Mouse (Mus musculus) kidney, adult 2 months (tissue): ENCODE measurements around the gene Cyp4a31. TPM values are rescaled to one million over a fixed set of nuclear protein-coding genes. Genes with fewer than 3 reads are reported as not detected.
"Not testable (repeated sequence)": the region's sequence is repeated elsewhere in the genome, so short reads cannot be mapped to it uniquely, and the experiment has no call there.

Experiments
- DNase-seq: peaks from one replicate; pipeline ENCODE4 v3.0.0; 2021
- H3K27ac ChIP-seq: fragments of 200-500 bp; 2 replicates; pipeline ENCODE4 v1.5.1; 2012; ENCODE audit warnings: low read depth, low read length, control low read depth, inconsistent platforms; ENCODE audit not compliant: insufficient read depth
- H3K27me3 ChIP-seq: fragments of 200-500 bp; replicated peaks from 2 replicates; pipeline ENCODE4 v1.6.1; 2012; ENCODE audit warnings: mild to moderate bottlenecking, moderate library complexity, low read length, inconsistent platforms; ENCODE audit not compliant: control insufficient read depth, insufficient read depth
- H3K36me3 ChIP-seq: fragments of 200-500 bp; 2 replicates; pipeline ENCODE4 v1.6.1; 2012; ENCODE audit warnings: mild to moderate bottlenecking, moderate library complexity, low read length, inconsistent platforms; ENCODE audit not compliant: control insufficient read depth, insufficient read depth
- H3K4me1 ChIP-seq: fragments of 200-500 bp; 2 replicates; pipeline ENCODE4 v1.6.1; 2011; ENCODE audit warnings: low read length; ENCODE audit not compliant: control insufficient read depth, insufficient read depth
- H3K4me3 ChIP-seq: fragments of 200-500 bp; 2 replicates; pipeline ENCODE4 v1.5.1; 2011; ENCODE audit warnings: mild to moderate bottlenecking, low read depth, low read length, control low read depth; ENCODE audit not compliant: insufficient read depth
- CTCF ChIP-seq: fragments of 200-500 bp; conservative IDR thresholded peaks from 2 replicates; pipeline ENCODE4 v1.5.1; 2011; ENCODE audit warnings: low read depth, mild to moderate bottlenecking, control low read depth, low read length, moderate library complexity, mixed read lengths; ENCODE audit not compliant: insufficient read depth, insufficient read length
- POLR2A ChIP-seq: fragments of 200-500 bp; IDR thresholded peaks from one replicate; pipeline ENCODE4 v1.6.1; 2011; ENCODE audit warnings: low read depth, low read length, control low read depth
- WGBS: fragments of 180-500 bp; shearing (Covaris S2); methylation state at CpG from one replicate; pipeline ENCODE4 v1.1.7; 2018; 5-methylcytosine and 5-hydroxymethylcytosine counted together
- polyA plus RNA-seq: library from polyadenylated mRNA; depleted of rRNA; stranded (reverse); fragments of >200 nt; gene quantifications from 2 replicates; pipeline ENCODE4 v1.2.3, GENCODE M21; 2012; rRNA removed

Gene Cyp4a31
- 234 and 244 TPM in 2 replicates for polyA plus RNA-seq

DNA sequence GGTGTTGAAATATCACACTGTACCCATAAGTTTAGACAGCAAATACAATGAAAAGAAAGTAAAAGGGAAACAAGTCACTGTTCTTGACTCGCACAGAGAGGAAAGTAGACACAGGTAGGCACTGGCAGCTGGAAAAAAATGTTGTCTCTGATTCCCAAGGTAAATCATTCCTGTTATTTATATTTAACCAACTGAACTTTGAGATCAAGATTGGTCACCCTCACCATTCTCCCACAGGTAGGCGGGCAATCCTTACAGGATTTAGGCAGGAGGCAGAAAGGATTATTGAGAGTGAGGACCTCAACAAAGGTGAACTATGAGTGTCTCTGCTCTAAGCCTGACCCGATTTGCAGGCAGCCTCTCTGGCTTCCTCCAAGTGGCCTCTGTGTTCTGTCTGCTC, at the start of gene Cyp4a31:
Gene Cyp4a31, plus strand, starts transcription at position 249 of the 400 bp plus-strand sequence.
- Histone ChIP-seq H3K4me1 (peaks cover 2% of the 10 kb centered on the region; the same call in 1 of the 2 replicates), H3K36me3 (no peaks in the 10 kb centered on the region; the same call in 1 of the 2 replicates), H3K27ac (peak within 1 kb of the TSS; percentile 82), H3K27me3 (no peaks in the 10 kb centered on the region), H3K4me3 (peak within 1 kb of the TSS; percentile 57)
- WGBS, result 59% methylated on average over 3 of the region's 3 CpGs
- peak; percentile 83 for DNase-seq
- TF ChIP-seq CTCF (no peak), POLR2A (peak; percentile 12)

DNA sequence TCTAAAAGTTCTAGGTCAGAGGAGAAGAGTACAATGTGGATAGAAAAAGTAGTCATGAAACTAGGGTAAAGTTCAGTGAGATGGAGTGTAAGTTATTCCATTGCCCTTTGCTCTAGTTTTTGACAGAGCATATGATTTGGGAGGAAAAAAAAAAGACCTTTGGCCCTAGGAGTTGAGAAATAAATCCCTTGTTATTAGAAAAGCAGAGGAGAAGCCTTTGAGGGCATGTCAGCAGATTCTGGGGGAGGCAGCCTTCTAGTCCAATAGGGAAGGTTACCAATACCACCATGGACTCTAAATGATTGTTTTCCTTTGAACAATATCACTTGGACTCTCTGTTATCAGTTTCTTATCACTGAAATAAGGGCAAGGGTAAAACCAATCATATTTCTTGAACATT, 49.5 kb upstream of the Cyp4a31 start:
- not testable (repeated sequence) for H3K36me3 ChIP-seq
- H3K27ac ChIP-seq, result peak overlapping the region; percentile 80; the same call in 1 of the 2 replicates

DNA sequence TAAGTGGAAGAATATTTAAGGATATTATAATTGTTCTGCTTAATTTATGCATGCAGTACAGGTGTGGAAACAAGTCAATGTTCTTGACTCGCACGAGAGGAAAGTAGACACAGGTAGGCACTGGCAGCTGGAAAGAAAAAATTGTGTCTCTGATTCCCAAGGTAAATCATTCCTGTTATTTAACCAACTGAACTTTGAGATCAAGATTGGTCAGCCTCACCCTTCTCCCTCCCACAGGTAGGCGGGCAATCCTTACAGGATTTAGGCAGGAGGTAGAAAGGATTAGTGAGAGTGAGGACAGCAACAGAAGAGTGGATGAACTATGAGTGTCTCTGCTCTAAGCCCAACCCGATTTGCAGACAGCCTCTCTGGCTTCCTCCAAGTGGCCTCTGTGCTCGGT, 45.4 kb upstream of the Cyp4a31 start, which contains the start of gene Cyp4a10:
Gene Cyp4a10, plus strand, starts transcription at position 265 of the 400 bp plus-strand sequence.
- H3K4me3 ChIP-seq, result peak within 1 kb of the TSS; percentile 13; the same call in 1 of the 2 replicates
- peak; percentile 79 for DNase-seq
- peaks cover 12% of the 10 kb centered on the region; the same call in 1 of the 2 replicates for H3K4me1 ChIP-seq
- H3K27me3 ChIP-seq, H3K36me3 ChIP-seq: not testable (repeated sequence)
- H3K27ac ChIP-seq, result 0 out of 2 replicates have a peak within 1 kb of the TSS, but pooled peaks have one; percentile 35
- 63% methylated on average over 5 of the region's 5 CpGs for WGBS

More for the DNA sequence above, 49.5 kb upstream of the Cyp4a31 start:
- H3K27me3 ChIP-seq, H3K4me1 ChIP-seq, H3K4me3 ChIP-seq: not testable (repeated sequence)
- DNase-seq, result peak; percentile 85

DNA sequence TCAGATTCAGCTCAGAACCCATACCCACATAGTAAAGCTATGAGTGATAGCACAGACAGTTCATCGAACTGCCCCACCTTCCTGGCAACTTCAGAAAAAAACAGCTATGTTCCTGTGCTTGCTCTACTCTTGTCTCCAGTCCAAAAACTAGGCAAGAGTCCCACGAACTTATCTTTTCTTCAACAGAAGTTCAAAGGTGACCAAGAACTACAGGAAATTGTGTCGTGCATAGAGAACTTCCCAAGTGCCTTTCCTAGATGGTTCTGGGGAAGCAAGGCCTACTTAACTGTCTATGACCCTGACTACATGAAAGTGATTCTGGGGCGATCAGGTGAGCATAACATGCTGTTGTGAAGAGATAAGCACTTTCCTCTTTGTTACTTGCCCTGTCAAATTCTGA, 44.0 kb upstream of the Cyp4a31 start:
- Histone ChIP-seq H3K4me3 (no peak overlapping the region), H3K27me3 (no peaks in the 10 kb centered on the region), H3K27ac (no peak overlapping the region), H3K4me1 (peaks cover 9% of the 10 kb centered on the region; the same call in 1 of the 2 replicates), H3K36me3 (no peaks in the 10 kb centered on the region)
- WGBS, result 45% methylated on average over 4 of the region's 4 CpGs
- DNase-seq, result peak; percentile 17
- TF ChIP-seq POLR2A, result no peak
- no peak for TF ChIP-seq CTCF

DNA sequence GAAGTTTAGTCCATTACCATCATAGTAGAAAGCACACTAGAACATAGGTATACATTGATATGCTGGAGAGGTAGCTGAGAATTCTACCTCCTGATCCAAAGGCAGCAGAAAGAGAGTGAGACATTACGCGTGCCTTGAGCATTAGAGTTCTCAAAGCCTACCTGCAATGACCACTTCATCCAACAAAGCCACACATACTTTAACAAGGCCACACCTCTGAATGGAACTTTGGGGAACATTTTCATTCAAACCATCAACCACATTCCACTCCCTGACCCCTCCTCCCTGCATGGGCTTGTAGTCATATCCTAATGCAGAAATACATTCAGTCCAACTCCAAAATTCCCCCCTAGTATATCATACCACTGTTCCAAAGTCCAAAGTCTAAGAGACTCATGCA, 41.7 kb upstream of the Cyp4a31 start:
- 98% methylated on average over 2 of the region's 2 CpGs for WGBS
- H3K27me3 ChIP-seq, result no peaks in the 10 kb centered on the region

DNA sequence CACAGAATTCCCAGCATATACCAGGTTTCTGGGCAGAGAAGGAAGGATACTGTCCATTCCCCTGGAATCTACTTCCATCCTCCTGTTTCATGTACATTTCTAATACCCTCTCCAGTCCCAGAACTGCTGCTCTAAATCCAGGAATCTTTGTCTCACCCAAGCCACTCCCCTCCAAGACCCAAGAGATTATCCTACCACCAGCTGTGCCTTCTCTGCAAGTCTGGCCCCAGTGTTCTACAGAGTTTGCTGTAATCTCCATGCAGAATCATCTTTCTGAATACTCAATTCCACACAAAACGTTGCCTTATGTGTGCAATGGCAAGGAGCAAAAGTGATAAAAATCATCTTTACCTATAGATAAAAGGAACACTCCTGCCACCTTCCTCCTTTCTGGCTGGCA, 18.3 kb upstream of the Cyp4a31 start:
- no peak overlapping the region for H3K27ac ChIP-seq
- no peak overlapping the region for H3K4me3 ChIP-seq
- 55% methylated on average over 1 of the region's 1 CpGs for WGBS
- no peaks in the 10 kb centered on the region for H3K36me3 ChIP-seq
- DNase-seq, result no peak
- no peaks in the 10 kb centered on the region for H3K4me1 ChIP-seq
- TF ChIP-seq CTCF, result no peak
- no peak for TF ChIP-seq POLR2A
- no peaks in the 10 kb centered on the region for H3K27me3 ChIP-seq

More for the DNA sequence above, 41.7 kb upstream of the Cyp4a31 start:
- TF ChIP-seq CTCF (no peak), POLR2A (no peak)
- no peak overlapping the region for H3K4me3 ChIP-seq
- H3K36me3 ChIP-seq, result no peaks in the 10 kb centered on the region
- DNase-seq, result no peak
- no peak overlapping the region for H3K27ac ChIP-seq
- H3K4me1 ChIP-seq, result peaks cover 9% of the 10 kb centered on the region; the same call in 1 of the 2 replicates

DNA sequence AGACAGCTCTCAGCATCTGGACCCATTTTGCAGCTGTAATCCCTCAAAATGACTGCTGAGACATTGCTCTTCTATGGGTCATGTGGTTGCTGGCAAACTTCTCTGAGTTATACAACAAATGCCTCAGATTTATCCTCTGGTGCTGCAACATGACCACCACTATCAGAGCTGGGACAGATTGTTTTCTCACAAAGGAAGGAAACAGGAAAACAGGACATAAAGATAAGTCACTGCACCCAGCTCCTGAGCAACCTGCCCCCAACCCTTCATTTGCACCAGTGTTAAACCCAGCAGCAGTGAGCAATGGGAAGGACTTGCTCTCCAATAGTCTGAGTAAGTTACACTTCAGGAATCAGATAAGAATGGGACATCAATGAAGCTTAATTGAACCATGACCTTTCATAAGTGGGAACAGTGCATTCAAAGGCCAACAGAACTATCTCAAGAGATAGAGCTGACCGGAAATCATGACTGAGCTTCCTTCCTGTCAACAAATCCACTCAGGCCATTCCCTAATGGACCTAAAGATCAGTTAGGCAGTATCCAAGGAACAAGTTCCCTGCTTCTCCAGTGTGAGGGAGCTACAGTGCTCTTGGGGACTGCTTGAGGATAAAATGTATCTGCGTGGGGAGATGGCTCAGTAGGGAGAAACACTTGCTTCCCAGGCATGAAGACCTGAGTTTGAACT, 17.2 kb upstream of the Cyp4a31 start:
- peak; percentile 39 for DNase-seq
- H3K4me3 ChIP-seq, result no peak overlapping the region
- WGBS, result 71% methylated on average over 2 of the region's 2 CpGs
- no peak for TF ChIP-seq POLR2A
- TF ChIP-seq CTCF, result no peak
- no peaks in the 10 kb centered on the region for H3K27me3 ChIP-seq
- H3K27ac ChIP-seq, result peak overlapping the region; percentile 47
- H3K36me3 ChIP-seq, result no peaks in the 10 kb centered on the region
- H3K4me1 ChIP-seq, result no peaks in the 10 kb centered on the region
